Mouse (Mus musculus) spleen, postnatal 14 days (tissue): ENCODE measurements around the gene Ros1.
A peak's percentile ranks its signal among the peaks of the same experiment; 100 is the strongest.

Experiments used
- DNase-seq, 2 experiments: peaks; one replicate each; pipeline ENCODE4 v3.0.0; 2021 to 2022; ENCODE audit warnings: low spot score in 2 of 2

The Ros1 gene

DNA sequence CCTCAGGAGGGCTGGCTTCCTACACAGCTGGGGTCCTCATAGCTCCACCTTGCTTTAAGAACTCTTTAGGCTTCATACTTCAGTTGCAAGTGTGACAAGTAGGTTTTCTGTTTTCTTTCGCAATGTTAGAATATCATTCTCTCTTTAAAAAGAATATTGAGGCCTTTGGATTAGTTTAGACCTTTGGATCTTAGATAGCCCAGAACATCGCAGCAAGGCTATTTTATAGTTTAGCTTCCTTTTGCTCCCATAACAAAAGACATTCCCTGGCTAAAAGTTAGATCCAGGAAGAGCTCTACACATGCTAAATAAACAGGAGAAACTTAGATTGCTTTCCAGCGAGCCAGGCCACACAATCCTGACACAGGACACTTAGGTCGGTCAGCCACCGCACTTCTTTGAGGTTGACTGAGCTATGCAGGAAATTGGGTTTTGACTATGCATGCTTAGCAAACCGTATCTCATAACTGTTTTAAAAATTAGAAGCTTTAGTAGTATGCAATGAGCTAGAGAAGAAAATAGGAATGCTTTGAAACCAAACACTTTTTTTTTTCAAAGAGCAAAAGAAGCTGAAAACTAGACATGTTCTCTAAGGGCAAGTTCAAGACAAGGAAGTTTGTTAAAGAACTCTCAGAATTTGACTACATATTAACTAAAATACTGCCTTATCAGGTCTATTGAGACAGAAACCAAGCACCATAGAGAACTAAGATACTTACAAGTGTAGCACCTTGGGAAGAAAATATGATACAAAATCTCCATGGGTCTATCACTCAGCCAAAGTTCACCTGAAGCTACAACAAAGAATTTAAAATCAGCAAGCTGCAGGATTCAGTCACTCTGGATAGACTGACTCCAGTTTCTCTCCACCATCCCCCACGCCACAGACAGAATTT, at the start of gene Ros1:
Gene Ros1, minus strand, starts transcription at position 288 of the 896 bp plus-strand sequence.
- DNase-seq, result no peak

- DNase-seq, result no peak
Measured at GRCm38 (mm10) chr10:52242680-52243323, 47.8 kb upstream of the Ros1 start.

DNA sequence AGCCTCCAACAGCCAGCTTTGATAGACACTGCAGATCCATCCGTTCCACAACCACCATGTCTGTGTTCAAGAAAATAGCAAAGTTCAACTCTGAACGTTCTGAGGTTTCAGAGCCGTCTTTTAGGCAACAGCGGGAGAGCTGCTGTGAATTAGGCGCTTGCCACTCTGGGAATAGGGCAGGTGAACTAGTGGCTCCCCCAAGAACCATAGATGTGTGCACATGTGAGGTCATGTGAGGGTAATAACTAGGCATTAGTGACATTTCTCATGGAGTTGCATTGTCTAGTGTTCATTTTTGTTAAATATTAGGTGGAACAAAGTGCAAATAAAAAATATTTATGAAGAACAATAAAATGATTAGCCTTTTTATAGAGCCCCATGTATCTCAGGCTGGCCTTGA, 47.0 kb upstream of the Ros1 start:
- DNase-seq, result no peak

- DNase-seq, result no peak
Measured at GRCm38 (mm10) chr10:52235461-52235860, 40.4 kb upstream of the Ros1 start.

DNA sequence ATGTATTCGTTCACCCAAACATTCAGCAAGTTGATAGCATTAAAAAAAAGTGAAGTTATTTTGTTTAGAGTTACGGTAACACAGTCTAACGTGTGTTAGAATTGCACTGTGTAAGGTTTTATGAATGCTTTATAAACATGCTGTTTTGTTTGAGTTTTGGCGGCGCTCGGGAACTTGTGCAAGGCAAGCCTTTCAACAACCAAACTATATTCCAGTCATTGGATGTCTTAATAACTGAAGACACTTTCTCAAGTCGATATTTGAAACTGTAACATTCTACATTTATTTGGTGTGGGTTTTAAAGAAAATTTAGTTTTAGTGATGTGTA, 39.6 kb upstream of the Ros1 start:
- DNase-seq, result no peak

DNA sequence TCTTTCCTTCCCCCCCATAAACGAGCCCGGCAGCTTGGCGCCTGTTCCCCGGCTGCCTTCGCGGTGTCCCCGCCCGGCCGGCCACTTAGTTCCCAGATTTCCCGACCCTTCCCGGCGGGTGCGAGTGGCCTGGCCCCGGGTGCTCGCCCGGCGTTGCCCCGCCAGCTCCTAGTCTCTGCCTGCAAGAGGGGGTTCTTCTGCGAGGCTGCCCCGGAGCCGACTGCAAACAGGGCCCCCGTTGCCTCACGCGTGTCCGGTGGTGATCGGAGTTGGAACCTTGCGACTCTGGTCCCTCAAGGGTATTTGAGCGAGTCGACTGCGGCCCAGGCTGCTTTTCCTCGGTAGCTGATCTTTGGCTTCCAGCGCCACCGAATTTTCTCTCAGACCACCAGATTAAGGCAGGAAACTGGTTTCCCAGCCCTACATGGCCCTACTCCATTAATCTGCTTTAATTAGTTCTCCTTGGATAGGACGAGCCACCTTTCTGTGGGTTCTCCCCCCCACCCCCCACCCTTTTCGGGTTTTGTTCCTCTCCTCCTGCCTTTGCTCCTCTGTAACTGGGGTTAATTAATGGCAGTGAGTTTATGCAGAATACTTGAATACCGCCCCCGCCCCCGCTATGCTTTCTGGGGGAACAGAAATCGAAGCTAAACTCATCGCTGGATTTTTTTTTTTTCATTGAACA, 39.1 kb upstream of the Ros1 start:
- peak; percentile 4 to 8 for DNase-seq

DNA sequence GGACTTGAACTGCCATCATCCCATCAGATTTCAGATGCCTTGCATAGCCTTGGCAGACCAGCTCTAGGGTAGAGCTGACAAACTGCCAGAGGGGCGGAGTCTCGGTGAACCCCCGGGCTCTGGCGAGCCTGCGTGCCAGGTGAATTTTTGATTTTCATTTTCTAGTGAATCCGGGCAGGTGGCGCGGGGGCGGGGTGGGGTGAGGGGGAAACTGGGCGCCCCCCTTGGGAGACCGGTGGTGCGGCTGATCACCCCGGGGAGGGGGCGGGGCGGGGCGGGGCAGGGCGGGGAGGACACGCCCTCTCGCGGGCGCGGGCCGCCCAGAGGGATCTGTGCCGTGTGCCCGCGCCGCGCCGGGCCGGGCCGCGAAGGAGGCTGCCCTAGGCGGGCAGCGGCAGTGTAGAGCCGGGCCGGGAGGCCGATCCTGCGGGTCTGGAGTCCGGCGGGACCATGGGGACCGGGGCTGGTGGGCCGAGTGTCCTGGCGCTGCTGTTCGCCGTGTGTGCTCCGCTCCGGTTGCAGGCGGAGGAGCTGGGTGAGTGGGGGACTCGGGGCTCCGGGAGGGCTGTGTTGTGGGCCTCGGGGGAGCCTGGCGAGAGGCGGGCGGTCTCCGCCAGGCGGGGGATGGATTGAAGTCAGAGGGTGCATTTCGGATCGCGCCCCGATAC, 38.4 kb upstream of the Ros1 start, which contains the start of gene Dcbld1:
Gene Dcbld1, plus strand, starts transcription at position 319 of the 668 bp plus-strand sequence.
- peak; percentile 17 to 35 for DNase-seq

DNA sequence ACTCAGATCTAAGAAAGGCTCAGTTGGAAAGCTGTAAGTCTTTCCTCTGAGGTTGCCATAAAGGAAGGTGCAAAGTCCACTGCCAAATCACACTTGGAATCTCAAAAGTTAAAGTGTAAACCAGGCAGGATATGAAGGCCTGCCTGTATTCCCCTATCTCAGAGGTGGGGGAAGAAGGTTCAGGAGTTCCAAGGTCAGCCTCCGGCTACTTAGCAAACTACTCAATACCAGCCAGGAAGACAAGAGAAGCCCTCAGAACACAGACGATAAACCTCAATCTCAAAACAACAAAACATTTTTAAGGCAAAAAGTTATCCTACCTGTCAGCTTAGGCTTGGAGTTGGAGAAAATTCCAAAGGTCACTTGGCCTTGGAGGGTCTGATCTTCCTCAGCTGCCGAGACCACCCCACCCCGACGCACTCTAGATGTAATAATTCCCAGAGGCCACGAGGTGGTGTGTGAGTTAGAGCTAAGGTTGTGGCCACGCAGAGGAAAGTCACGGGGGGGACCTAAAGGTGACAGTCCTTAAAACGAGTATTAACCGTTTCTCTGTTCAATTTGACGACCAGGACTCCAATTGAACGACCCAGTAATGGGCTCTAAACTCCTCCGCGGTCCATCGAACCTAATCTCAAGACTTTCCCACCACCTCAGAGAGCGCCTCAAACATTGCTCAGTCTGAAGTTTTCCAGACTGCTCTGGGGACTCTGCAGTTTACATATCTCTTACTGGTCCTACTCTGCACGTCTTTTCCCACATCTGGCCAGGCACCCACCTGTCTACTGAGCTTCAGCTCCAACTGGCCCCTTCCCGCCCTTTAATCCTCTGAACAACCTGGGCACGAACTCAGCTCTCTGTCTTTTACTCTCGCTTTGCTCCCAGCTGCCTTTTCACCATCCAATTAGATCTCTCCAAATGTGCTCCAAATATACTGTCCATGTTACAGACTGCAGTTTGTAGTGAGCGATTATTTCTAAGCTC, 37.4 kb upstream of the Ros1 start:
- peak in 1 of 2 experiments; percentile 6 for DNase-seq

DNA sequence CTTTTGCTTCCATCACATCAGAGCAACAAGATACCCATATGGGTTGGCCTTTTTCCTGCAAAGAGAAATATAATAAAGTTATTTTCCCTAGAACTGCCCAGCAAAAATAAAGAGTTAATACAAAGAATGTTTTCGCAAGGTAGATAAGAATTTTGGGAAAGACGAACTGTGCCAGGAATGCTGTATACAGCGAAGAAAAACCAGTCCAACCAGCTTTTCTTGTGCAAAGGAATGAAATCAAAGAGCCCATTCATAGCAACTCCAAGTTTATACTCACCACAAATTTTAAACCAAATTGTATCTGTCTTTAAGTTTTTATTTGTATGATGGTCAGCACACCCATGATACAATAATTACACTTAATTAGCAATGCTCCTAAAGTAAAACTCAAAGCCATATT, 24.6 kb upstream of the Ros1 start:
- DNase-seq, result no peak

DNA sequence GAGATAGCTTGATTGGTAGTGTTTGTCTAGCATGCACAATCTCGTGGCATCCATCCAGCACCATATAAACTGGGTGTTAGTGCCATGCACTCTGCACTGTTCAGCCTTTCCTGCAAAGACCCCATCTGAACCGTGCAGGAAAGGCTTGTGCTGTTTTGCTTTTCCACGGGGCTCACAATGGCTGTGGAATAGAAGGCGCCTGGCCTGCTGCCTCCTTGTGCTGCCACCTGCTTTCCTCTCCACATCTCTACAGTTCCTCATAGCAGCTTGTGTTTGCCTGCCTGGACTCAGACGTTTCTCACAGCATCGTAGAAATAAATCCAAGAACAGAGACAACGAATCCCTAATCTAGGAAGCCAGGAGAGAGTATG, 22.5 kb upstream of the Ros1 start:
- DNase-seq, result no peak

GRCm38 (mm10) chr10:52216797-52217563, 21.9 kb upstream of the Ros1 start:
- DNase-seq, result peak in 1 of 2 experiments; percentile 36

GRCm38 (mm10) chr10:52215267-52215818, 20.3 kb upstream of the Ros1 start:
- DNase-seq, result no peak

- DNase-seq, result no peak
Measured at GRCm38 (mm10) chr10:52204006-52204405, 9.0 kb upstream of the Ros1 start.

DNA sequence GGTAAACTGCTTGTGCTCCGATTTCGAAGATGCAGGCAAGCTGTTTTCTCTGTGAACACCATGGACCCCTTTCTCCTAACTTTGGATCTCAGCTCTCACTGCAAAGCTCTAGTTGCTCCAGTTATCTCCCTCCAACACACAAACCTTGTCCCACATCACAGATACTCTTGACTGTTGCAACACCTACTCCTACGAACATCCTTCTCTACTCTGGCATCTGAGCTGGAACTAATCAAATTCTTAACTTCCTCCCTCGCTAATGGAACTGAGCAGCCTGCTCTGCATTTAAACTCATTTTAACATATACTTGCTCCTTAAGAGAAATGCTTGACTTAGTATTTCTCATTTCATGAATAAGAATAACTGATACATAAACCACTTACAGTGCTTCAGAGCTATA, 9.1 kb downstream of the Ros1 start:
- DNase-seq, result no peak

DNA sequence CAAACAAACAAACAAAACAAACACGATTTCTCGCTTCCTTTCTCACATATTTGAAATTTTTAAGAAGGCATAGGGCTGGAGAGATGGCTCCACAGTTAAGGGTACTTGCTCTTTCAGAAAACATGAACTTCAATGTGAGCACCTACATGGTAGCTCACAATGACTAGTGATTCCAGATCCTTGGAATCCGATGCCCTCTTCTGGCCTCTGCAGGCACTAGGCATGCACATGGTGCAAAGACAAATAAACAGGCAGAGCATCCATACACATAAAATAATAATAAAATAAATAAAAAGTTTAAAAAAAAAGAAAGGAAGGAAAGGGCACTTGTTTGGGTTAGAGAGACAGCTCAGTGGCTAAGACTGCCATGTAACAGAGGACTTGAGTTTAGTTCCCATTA, 12.2 kb downstream of the Ros1 start:
- DNase-seq, result no peak

GRCm38 (mm10) chr10:52174376-52174775, 20.7 kb downstream of the Ros1 start:
- no peak for DNase-seq

GRCm38 (mm10) chr10:52170489-52170888, 24.6 kb downstream of the Ros1 start:
- no peak for DNase-seq

DNA sequence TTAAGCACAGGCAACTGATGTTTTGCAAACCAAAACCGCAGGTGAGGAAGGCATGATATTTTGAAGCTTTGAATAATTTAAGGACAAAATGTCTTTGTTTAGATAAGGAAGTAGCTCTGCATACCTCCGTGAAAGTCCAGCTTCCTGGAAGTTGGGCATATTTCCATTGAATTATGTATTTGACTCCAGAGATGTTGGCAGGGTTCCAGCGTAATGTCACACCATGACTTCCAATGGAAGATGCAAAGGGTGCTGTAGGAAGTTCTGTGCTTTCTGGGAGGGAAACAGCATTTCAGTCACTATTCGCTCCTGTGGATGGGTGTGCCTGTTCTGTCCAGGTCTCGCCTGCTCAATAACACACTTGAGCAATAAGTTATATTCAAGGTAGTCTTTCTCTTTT, 25.2 kb downstream of the Ros1 start:
- DNase-seq, result no peak

GRCm38 (mm10) chr10:52165376-52165775, 29.7 kb downstream of the Ros1 start:
- no peak for DNase-seq

GRCm38 (mm10) chr10:52160604-52161003, 34.4 kb downstream of the Ros1 start:
- DNase-seq, result no peak
